Mouse (Mus musculus): Measurements from ENCODE around the gene Hs1bp3.

GRCm38 (mm10) chr12:8371746-8372510 lies 58.7 kb downstream of the Hs1bp3 start:
- no peak for TF ChIP-seq CTCF (IDR thresholded peaks at IDR 0.05; ENCODE audit: control insufficient read depth, insufficient read depth, insufficient read length)
- no peak for TF ChIP-seq CEBPB (IDR thresholded peaks at IDR 0.05; ENCODE audit: low read depth)
- TF ChIP-seq MAX (IDR thresholded peaks at IDR 0.05) = no peak
- no peak for TF ChIP-seq USF1 (IDR thresholded peaks at IDR 0.05; ENCODE audit: low read depth)
